ENCODE assay signal across 22 mouse cellular contexts in genomic region chr12:51909202-51909601, GRCm38 (mm10).
"Had no signal": no experiment of that assay in that cellular context is flagged by ENCODE, and none has a peak within 500 bp of the region (broad histone marks: within the 10 kb centered on the region; RNA-seq: fewer than 3 reads in every experiment).

No protein-coding gene starts in this region.

- H3K27me3 ChIP-seq: heart, embryonic 13.5 days; heart, embryonic 15.5 days; hindbrain, embryonic 13.5 days; hindbrain, embryonic 15.5 days; limb, embryonic 13.5 days; limb, embryonic 15.5 days; liver, embryonic 12.5 days had no signal

- DNase-seq: gastrocnemius, postnatal 14 days; gastrocnemius, postnatal 36 days; heart, adult 11 months; heart, adult 2 months; heart, postnatal 14 days; heart, postnatal 36 days; kidney, adult 18-20 months; kidney, adult 8-10 months; kidney, postnatal 14 days; kidney, postnatal 36 days had no signal

- H3K4me3 ChIP-seq: heart, adult 2 months; heart, embryonic 13.5 days; heart, embryonic 15.5 days; hindbrain, embryonic 13.5 days; hindbrain, embryonic 15.5 days; layer of hippocampus, adult 2 months; left cerebral cortex, adult 2 months; limb, embryonic 13.5 days; limb, embryonic 15.5 days; liver, embryonic 12.5 days had no signal

- ATAC-seq: hindbrain, postnatal 0 days; intestine, postnatal 0 days; liver, embryonic 12.5 days had no signal

- H3K27ac ChIP-seq: heart, adult 2 months; heart, embryonic 13.5 days; heart, embryonic 15.5 days; hindbrain, embryonic 13.5 days; hindbrain, embryonic 15.5 days; hindbrain, postnatal 0 days; layer of hippocampus, adult 2 months; left cerebral cortex, adult 2 months; limb, embryonic 13.5 days; limb, embryonic 15.5 days; liver, embryonic 12.5 days had no signal

- H3K9ac ChIP-seq: heart, embryonic 13.5 days; heart, embryonic 15.5 days; hindbrain, embryonic 13.5 days; hindbrain, embryonic 15.5 days; limb, embryonic 13.5 days; limb, embryonic 15.5 days; liver, embryonic 12.5 days had no signal

- H3K4me1 ChIP-seq: hindbrain, embryonic 13.5 days; hindbrain, embryonic 15.5 days; limb, embryonic 13.5 days; limb, embryonic 15.5 days; liver, embryonic 12.5 days had no signal

- H3K4me2 ChIP-seq: heart, embryonic 11.5 days; heart, embryonic 13.5 days; heart, embryonic 15.5 days; hindbrain, embryonic 13.5 days; hindbrain, embryonic 15.5 days; limb, embryonic 13.5 days; limb, embryonic 15.5 days; liver, embryonic 12.5 days had no signal

- H3K9me3 ChIP-seq: heart, embryonic 13.5 days; heart, embryonic 15.5 days; hindbrain, embryonic 13.5 days; hindbrain, embryonic 15.5 days; limb, embryonic 13.5 days; limb, embryonic 15.5 days; liver, embryonic 12.5 days had no signal
